ENCODE assay signal across 35 mouse cellular contexts in genomic region chr9:10389863-10390262, GRCm38 (mm10).
"Had no signal": no experiment of that assay in that cellular context is flagged by ENCODE, and none has a peak within 500 bp of the region (broad histone marks: within the 10 kb centered on the region; RNA-seq: fewer than 3 reads in every experiment).

No protein-coding gene starts in this region.

- H3K36me3 ChIP-seq: heart, embryonic 10.5 days; heart, embryonic 13.5 days; heart, embryonic 15.5 days; hindbrain, embryonic 10.5 days; hindbrain, embryonic 12.5 days; hindbrain, embryonic 13.5 days; hindbrain, embryonic 15.5 days; intestine, embryonic 15.5 days; kidney, embryonic 15.5 days had no signal

- H3K4me3 ChIP-seq: heart, embryonic 10.5 days; heart, embryonic 13.5 days; heart, embryonic 15.5 days; hindbrain, embryonic 10.5 days; hindbrain, embryonic 12.5 days; hindbrain, embryonic 13.5 days; hindbrain, embryonic 15.5 days; intestine, embryonic 15.5 days; kidney, embryonic 15.5 days; layer of hippocampus, adult 2 months; left cerebral cortex, adult 2 months had no signal

- H3K27me3 ChIP-seq: heart, embryonic 13.5 days; heart, embryonic 15.5 days; hindbrain, embryonic 12.5 days; hindbrain, embryonic 13.5 days; hindbrain, embryonic 15.5 days; intestine, embryonic 15.5 days; kidney, embryonic 15.5 days had no signal

- H3K9me3 ChIP-seq: heart, embryonic 10.5 days; heart, embryonic 13.5 days; heart, embryonic 15.5 days; hindbrain, embryonic 10.5 days; hindbrain, embryonic 12.5 days; hindbrain, embryonic 13.5 days; hindbrain, embryonic 15.5 days; intestine, embryonic 15.5 days; kidney, embryonic 15.5 days had no signal

- ATAC-seq: hindbrain, embryonic 16.5 days; hindbrain, postnatal 0 days; inflammation-experienced regulatory T-cells, adult 6 months; intestine, embryonic 15.5 days; intestine, embryonic 16.5 days; intestine, postnatal 0 days had no signal

- H3K9ac ChIP-seq: heart, embryonic 13.5 days; heart, embryonic 15.5 days; hindbrain, embryonic 12.5 days; hindbrain, embryonic 13.5 days; hindbrain, embryonic 14.5 days; hindbrain, embryonic 15.5 days; intestine, embryonic 15.5 days; kidney, embryonic 15.5 days had no signal

- H3K27ac ChIP-seq: heart, embryonic 10.5 days; heart, embryonic 13.5 days; heart, embryonic 15.5 days; hindbrain, embryonic 10.5 days; hindbrain, embryonic 12.5 days; hindbrain, embryonic 13.5 days; hindbrain, embryonic 14.5 days; hindbrain, embryonic 15.5 days; hindbrain, postnatal 0 days; intestine, embryonic 15.5 days; kidney, embryonic 15.5 days; kidney, postnatal 0 days; layer of hippocampus, adult 2 months; left cerebral cortex, adult 2 months had no signal

- H3K4me2 ChIP-seq: heart, embryonic 11.5 days; heart, embryonic 13.5 days; heart, embryonic 15.5 days; hindbrain, embryonic 12.5 days; hindbrain, embryonic 13.5 days; hindbrain, embryonic 14.5 days; hindbrain, embryonic 15.5 days; intestine, embryonic 15.5 days; kidney, embryonic 15.5 days had no signal

- DNase-seq: heart, postnatal 10 days; heart, postnatal 14 days; heart, postnatal 36 days; heart, postnatal 4 days; kidney, adult 11 months; kidney, adult 18-20 months; kidney, adult 2 months; kidney, adult 8-10 months; kidney, adult 9 months; kidney, postnatal 10 days; kidney, postnatal 14 days; kidney, postnatal 25 days; kidney, postnatal 36 days; kidney, postnatal 4 days; layer of hippocampus, adult 9-11 months; layer of hippocampus, postnatal 36 days had no signal

- H3K4me1 ChIP-seq: heart, embryonic 10.5 days; heart, embryonic 13.5 days; heart, embryonic 15.5 days; hindbrain, embryonic 10.5 days; hindbrain, embryonic 12.5 days; hindbrain, embryonic 13.5 days; hindbrain, embryonic 15.5 days; intestine, embryonic 15.5 days; kidney, embryonic 15.5 days had no signal
